Mouse (Mus musculus) kidney, adult 2 months (tissue): ENCODE results near the gene Rab6a.

ENCODE experiments used
- CTCF ChIP-seq: fragments of 200-500 bp; conservative IDR thresholded peaks from 2 replicates; pipeline ENCODE4 v1.5.1; 2011; ENCODE audit warnings: low read depth, mild to moderate bottlenecking, control low read depth, low read length, moderate library complexity, mixed read lengths; ENCODE audit not compliant: insufficient read depth, insufficient read length
- POLR2A ChIP-seq: fragments of 200-500 bp; IDR thresholded peaks from one replicate; pipeline ENCODE4 v1.6.1; 2011; ENCODE audit warnings: low read depth, low read length, control low read depth

GRCm38 (mm10) chr7:100591522-100591852 is 15.7 kb upstream of the Rab6a start:
- no peak for TF ChIP-seq CTCF
- TF ChIP-seq POLR2A: no peak
